Mouse (Mus musculus) adrenal gland, postnatal 4 days (tissue): ENCODE measurements around the gene Gdf11. TPM values are rescaled to one million over a fixed set of nuclear protein-coding genes. Genes with fewer than 3 reads are reported as not detected.
A peak's percentile ranks its signal among the peaks of the same experiment; 100 is the strongest.

ENCODE experiments used
- DNase-seq, 2 experiments: peaks; one replicate each; pipeline ENCODE4 v3.0.0; 2021 to 2022; ENCODE audit warnings: low spot score in 2 of 2, mixed read lengths in 2 of 2
- total RNA-seq, 2 experiments: library from RNA; stranded (reverse); gene quantifications; 2 replicates each; pipeline ENCODE4 v1.2.3; 2021

Gene Gdf11
- total RNA-seq, 2 experiments from 2014 or later, result 5.1 to 8.9 TPM

DNA sequence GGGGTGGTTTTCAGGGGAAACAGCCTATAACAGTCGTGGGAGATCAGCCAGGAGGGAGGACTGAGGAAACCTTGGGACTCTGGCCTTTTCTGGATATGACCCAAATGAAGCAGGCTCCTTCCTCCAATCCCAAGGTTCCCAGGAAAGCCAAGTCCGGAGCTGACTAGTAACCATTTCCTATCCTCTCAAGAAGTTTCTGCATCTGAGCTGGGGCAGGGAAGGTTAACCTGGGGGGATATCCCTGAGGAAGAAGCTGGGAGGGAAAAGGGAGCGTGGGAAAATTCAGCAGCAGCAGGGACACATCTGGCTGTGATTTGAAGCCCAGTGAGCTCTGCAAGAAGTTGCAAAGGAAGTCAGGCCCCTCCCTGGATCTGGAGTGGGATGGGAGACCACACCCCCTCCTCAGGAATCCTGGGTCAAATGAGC is 29.2 kb upstream of the Gdf11 start:
- no peak for DNase-seq

DNA sequence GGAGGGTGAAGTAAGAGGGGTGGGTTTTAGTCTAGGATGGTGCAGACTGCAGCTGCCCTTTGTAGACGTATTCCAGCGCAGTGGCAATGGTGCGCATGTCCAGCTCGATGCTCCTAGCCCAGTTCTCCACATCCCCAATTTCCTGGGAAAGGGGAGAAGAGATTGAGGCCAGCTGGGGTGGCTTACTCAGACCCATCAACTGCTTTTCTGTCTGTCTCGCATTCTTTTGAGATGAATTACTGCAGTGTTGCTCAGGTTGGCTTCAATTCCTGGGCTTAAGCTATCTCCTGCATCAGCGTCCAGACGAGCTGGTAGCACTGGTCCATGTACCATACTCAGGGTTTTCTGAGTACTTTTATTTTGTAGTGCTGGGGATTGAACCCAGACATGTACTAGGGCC is 28.4 kb upstream of the Gdf11 start:
- DNase-seq, result no peak

DNA sequence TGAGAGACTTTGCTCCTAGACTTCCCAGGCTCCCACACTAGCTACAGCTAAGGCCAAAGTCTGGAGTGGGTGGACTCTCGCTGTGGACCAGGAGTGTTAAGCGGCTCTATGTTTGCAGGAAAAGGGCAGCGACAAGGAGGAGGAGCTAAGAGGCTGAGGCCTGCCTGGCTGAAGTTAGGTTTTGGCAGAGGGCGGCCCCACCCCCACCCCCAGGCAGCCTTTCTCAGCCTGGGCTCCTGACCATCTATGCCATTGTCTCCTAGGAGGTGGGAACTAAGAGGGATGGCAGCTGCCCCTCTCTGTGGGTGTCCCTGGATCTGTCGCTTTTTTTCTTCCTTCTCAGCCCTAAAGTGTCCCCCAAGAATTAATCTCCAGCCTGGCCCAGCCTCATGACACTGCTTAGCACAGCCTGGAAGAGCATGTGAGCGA is 27.7 kb upstream of the Gdf11 start:
- DNase-seq, result no peak

DNA sequence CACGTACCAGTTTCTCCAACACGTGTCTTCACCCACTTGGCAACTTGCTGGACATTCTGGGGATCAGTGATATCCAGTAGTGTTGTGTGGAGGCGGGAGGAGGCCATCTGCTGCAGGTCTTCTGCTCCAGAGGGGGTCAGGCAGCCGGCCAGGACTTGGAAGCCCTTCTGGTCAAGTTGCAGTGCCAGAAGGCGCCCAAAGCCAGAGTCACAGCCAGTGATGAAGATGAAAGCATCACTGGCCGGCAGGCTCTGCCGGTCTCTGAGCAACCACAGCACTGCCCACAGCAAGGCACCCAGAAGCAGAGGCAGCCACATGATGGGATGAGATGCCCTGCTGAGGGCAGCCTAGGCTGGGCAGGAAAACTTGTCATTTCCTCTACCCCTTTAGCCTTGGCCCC is 26.7 kb upstream of the Gdf11 start:
- DNase-seq, result no peak

DNA sequence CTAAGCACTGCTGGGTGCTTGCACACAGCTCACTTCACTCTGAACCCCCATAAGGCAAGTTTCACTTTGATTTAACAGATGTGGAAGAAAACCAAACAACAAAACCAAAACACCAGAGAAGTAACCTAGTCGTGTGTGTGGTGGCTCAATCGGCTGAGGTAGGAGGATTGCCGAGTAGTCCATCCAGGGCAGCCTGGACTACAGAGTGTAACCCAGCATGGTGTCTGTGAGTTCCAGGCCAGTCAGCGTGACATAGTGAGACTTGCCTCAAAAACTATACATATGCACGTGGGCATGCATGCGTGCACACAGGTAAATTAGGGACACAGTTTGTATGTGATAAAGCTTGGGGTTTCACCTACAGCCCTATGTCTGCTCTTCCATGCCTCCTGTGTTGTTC is 25.9 kb upstream of the Gdf11 start:
- DNase-seq, result no peak

DNA sequence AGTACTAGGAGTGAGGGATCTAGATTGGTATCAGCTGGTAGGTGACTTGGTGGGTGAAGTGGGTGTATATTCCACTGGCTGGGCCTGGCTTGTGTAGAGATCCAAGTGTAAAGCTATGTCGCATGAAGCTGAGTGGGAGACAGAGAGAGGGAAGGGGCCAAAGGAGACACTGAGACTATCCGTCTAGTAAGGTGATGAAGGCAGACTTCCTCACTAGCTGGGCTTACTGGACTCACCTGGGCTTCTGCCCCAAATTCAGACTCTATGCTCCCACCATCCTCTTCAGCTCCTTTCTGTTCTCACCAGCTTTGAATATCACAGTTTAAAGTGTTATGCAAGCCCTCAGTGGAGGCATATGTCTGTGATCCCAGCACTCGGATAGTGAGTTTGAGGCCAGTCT is 25.1 kb upstream of the Gdf11 start:
- no peak for DNase-seq

DNA sequence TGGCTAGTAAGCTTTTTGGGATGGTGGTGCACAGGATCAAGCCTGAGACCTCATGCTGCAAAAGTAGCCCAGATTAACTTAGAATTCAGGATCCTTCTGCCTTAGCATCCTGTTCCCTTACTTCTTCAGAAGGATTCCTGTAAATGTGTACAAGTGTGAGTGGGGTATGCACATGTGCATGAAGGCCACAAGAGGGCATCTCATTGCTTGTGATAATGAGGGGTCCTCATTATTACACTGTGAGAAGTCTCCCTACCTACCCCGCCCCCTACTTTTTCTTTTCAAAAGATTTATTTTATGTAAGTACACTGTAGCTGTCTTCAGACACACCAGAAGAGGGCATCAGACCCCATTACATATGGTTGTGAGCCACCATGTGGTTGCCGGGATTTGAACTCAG is 24.0 kb upstream of the Gdf11 start:
- no peak for DNase-seq

DNA sequence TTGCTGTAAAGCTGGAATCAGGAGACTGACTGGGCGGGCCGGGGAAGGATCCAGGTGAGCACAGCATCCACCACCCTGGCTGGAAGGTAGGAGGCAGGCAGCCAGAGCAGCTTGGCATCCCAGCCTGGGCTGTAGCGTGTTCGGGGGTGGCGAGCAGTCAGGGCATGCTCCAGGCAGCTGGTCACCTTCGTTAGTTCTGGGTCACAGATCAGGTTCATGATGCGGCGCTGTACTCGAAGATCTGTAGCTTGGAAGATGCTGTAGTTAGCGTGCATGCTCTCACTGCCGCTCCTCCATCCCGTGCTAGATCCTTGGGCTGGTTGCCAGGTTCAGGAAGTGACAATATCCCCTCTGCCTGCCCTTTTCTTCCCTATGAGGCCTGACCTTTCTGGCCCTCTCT is 22.2 kb upstream of the Gdf11 start:
- no peak for DNase-seq

DNA sequence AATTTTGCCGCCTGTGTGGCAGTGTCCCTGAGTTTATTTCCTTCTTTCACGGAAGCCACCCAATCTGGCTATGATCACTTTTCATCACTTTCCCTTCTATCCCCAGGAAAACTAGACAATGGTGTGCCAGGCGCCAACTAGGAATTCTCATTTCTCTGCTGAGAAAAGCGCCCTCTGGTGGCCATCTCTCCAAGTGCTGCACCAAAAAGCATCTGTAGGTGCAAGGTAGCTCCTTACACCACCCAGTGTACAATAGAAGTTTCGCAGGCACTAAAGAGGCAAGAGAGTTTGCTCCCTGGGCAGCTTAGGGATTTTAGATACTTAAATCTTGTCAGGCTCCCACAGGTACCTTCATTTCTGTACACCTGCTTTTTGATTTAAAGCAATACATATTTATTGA is 21.7 kb upstream of the Gdf11 start:
- peak; percentile 74 to 82 for DNase-seq

DNA sequence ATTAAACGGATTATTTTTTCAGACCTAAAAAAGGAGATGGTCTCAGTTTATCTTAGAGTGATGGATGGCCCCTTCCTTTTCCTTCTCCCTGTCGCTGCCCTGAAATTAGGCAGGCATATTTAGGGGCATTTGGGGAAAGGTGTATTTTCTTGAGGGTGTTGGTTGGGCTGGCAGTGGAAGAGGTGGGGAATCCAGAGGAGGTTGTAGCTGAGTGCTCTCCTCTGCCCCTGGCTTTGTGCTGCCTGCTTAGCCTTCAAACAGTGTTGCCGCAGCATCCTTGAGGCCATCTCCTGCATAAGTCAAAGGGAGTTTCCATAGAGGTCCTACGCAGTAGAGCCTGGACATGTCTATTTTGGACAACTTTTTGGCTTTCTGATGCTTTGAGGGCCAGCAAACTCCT is 21.3 kb upstream of the Gdf11 start:
- DNase-seq, result no peak

DNA sequence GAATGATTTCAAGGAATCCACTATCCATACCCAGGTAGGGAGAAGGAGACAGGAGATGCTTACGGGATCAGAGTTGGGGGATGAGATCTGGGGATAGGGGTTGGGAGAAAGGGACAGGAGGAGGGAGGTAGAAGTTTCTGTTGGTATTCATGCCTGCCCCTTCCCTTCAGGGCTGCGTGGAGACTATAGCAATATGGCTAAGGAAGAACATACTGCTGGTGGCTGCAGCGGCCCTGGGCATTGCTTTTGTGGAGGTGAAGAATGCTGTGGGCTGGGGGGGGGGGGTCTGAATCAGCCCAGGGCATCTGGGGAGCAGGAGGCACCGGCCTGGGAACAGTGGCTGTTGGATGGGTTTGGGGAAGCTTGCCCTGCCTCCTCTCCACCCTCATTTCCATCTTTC is 20.8 kb upstream of the Gdf11 start:
- DNase-seq, result no peak

DNA sequence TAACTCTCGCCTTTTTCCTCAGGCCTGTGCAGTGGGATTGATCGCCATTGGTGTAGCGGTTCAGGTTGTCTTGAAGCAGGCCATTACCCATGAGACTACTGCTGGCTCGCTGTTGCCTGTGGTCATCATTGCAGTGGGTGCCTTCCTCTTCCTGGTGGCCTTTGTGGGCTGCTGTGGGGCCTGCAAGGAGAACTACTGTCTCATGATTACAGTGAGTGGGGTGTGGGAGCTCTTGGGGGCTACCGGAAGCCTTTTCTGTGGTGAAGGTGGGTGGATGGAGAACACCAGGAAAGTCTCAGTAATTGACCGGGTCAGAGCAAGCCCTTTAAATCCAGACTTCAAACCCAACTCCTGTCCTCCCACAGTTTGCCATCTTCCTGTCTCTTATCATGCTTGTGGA is 19.9 kb upstream of the Gdf11 start:
- no peak for DNase-seq

DNA sequence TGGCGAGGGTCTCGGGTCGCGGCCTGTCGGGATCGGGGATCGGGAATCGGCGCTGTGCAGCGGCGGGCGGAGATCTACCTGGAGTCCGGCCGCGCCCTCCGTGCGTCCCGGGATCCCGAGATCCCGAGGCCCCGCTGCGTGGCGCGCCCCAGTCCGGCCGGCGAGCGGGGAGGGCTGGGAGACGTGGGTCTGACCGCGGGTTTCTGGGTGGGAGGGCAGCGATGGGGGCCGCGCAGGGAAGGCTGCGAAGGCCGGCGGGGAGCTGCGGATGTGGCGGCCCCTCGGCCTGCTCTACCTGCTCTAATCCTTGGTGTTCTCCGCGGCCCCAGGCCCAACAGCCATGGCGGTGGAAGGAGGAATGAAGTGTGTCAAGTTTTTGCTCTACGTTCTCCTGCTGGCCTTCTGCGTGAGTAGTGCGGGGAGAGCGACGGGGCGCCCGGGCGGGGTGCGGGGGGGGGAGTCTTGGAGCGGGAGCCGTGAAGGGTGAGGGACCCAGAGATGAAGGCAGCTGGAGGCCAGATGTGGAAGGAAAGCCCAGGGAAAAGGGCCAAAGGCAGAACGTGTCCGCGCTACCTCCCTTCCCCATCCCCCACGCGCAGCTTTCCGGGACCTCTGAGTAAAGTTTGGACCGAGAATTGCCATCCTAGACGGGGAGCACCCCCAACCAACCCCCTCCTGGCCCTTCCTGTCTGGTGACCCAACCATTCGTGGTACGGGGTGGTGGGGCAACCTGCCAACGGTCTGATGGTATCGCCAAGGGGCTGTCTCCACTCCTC is 18.7 kb upstream of the Gdf11 start:
- no peak for DNase-seq

DNA sequence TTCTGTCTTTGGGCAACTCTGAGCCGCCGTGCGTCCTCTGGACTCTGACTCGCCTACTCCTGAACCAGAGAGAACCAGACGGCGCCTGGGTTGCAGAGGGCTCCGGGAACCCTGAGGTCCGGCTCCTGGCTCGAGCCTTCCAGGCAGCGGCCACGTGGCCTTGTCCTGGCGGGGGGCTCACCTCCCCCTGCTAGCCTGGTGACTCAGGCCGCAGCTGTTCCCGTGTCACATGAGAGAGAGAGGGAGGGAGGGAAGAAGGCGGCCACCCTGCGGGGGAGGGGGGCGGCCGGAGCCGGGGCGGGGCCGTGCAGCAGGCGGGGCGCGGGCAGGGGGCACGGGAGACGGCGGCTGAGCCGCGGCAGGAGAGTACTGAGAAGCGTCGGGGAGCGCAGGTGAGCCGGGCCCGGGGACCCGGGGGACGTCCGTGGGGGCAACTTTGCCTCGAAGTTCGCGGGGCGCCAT is 18.1 kb upstream of the Gdf11 start:
- peak; percentile 63 to 80 for DNase-seq

DNA sequence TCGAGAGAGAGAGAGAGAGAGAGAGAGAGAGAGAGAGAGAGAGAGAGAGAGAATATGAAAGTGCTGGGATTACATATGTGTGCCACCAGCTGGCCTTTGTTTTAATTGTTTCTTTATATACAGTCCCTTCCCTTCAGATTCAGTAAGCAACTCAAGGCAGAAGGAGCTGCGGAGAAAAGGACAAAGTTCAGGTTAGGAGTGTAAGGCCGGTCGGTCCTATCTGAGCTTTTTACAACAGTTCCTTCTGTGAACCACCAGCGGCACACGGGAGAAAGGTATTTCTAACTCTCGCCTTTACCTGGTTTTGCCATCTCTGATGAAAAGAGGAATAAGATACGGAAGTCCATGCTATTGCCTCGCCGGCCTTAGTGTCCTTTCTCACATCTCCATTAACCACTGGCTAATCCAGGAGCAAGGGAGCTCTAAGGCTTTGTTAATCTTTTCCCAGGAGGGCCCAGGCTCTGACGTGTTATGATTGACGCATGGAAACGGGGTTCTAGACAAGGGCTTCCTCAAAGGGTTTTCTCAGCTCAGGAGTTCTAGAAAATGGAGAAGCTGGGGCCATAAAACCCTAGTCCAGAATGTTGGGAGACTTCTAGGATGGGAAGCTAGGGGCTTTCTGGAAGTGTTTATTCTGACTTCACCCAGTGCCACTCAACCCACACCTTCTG is 17.4 kb upstream of the Gdf11 start:
- DNase-seq, result no peak

DNA sequence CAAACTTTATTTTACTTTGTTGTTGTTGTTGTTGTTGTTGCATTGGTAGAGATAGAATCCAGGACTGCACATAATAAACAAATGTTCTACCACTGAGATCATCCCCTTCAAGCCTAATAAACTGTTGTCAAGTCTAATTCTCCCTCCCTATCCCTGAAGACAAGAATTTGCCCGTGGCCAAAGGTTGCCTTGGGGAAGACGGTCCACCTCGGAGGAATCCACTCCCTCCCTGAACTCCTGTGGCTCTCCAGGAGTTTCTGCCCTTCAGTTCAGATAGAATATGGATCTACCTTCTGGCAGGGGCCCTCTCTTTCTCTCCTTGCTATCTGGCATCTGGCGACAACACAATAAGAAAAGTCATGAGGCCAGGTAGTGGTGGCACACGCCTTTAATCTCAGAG is 13.3 kb upstream of the Gdf11 start:
- DNase-seq, result no peak

DNA sequence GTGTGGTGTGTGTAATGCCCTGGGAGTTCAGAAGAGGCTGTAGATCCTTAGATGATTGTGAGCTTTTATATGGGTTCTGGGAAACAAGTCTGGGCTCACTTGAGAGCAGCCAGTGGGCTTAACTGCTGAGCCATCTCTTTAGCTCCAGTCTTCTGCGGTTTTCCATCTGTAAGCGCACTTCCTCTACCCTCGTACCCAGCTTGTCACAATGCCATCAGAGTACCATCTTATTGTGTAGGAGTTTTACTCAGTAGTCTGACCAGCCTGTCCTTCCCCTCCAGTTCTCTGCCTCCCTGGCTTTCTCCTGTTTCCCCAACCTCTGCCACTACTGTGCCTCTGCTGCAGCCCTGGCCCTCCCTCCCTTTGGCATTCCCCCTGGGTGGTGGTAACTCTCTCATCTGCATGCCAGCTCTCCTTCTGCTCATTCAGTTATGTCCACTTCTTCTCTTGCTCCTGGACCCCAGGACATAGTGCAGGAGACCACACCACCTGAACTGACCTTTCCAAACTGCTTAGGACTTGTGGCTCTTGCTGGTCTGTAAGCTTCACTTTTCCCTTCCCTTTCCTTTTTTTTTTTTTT is 11.0 kb upstream of the Gdf11 start:
- DNase-seq, result no peak

DNA sequence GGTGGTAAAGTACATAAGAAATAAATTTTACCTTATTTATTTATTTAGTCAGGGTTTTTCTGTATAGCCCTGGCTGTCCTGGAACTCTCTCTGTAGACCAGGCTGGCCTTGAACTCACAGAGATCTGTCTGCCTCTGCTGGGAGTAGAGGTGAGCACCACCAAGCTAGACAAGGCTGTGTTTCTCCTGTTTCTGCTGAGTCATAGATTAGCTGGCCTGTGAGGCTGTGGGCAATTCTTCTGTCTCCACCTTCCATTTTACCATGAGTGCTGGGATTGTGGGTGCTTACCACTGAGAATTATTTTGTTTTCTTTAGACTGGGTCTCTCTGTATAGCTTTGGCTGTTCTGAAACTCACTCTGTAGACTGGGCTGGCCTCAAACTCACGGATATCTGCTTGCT is 9.9 kb upstream of the Gdf11 start:
- DNase-seq, result no peak

DNA sequence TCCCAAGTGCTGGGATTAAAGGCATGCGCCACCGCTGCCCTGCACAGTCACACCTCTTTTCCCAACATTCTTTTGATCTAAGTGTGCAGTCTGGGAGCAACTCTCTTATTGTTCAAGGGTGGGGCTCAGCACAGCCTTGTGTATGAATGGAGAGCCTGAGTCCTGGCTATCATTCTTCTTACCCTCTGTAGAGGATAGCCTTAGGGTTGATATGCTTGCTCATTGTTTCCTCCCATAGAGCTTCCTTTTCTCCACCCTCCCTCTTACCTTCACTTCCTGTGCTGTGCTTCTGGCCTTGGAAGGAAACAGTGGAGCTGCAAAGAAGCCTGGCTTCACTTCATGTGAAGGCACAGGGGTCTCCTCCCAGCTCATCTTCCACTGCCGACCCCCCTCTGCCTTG is 9.2 kb upstream of the Gdf11 start, which contains the start of gene Cd63:
Gene Cd63, plus strand, starts transcription at position 292 of the 400 bp plus-strand sequence.
- DNase-seq, result no peak

DNA sequence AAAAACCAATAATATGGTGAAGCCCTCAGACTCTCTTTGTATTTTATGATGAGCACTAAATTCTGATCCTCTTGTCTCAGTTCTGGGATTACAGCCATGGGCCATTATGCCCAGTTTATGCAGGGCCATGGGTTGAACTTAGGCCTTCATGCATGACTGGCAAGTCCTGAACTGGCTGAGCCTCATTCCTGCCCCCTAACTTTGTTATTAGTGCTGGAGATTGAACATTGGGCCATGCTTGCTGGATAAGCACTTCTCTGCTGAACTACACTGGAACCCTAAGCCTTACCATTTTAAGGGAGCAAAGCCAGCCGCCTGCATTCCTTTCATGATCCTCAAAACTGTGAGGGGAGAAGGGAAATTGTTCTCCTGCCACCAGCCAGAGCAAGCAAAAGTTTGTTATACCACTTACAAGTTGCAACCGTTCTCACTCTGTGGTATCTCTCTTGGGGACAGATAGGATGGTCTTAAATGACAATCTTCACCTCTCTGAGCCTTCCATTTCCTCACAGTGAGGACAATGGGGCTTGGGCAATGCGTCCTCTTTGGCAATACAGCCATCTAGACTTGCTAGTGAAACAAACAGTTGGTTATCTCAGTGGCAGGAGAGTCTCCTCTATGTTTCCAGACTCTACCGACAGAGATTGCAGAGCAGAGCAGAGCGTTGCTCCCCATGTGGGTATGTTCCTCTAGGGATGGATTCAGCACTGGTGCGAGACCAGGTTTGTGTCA is 8.4 kb upstream of the Gdf11 start:
- DNase-seq, result no peak

DNA sequence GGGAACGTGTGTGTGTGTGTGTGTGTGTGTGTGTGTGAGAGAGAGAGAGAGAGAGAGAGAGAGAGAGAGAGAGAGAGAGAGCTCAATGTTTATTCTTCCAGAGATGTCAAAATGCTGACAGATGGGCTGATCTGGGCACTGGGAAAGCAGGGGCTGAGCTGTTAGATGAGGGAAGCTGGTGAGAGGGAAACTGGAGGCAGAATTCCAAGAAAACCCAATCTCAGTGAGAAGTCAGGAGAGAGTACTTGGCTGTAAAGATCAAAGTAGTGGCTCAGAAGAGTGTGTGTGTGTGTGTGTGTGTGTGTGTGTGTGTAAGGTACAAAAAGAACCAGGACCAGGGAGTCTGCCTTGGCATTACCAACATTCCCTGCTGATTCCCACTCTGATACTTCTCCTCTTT is 6.0 kb upstream of the Gdf11 start:
- DNase-seq, result no peak

DNA sequence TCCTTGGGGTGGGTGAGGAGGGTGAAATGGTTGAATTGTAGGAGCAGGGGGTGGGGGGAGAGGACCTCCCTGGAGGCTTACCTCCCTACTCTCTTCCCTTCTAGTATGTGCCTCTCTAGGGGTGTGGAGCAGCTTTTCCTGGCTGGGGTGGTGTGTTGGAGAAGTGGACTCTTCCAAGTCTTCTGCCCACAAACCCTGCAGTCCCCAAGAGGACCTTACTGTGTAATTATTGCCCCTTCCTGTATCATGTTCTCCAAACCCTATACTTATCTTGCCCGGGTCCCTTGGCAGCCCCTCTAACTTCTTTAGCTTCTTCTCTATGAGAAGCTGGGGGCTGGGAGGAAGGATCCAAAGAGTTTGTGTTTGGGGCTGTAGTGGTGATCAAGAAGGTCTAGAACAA is 5.3 kb upstream of the Gdf11 start:
- no peak for DNase-seq
